Mouse (Mus musculus) neutrophil, adult 5-6 weeks (primary cell): ENCODE measurements around the gene Gm13101. TPM values are rescaled to one million over a fixed set of nuclear protein-coding genes. Genes with fewer than 3 reads are reported as not detected.
"Not testable (repeated sequence)": the region's sequence is repeated elsewhere in the genome, so short reads cannot be mapped to it uniquely, and the experiment has no call there.

Experiments
- ATAC-seq: fragments of 151-379, 151-347 bp; 2 replicates; pipeline ENCODE4 v1.8.0; 2017; ENCODE audit warnings: mild to moderate bottlenecking, moderate TSS enrichment; ENCODE audit not compliant: insufficient number of reproducible peaks, poor library complexity, low FRiP score, severe bottlenecking; ENCODE audit errors: extremely low read depth
- total RNA-seq: library from RNA; stranded (forward); fragments of 200-1000 nt; gene quantifications from 2 replicates; pipeline ENCODE4 v1.2.3, GENCODE M21; 2017

The Gm13101 gene
- not detected in 2 replicates for total RNA-seq

DNA sequence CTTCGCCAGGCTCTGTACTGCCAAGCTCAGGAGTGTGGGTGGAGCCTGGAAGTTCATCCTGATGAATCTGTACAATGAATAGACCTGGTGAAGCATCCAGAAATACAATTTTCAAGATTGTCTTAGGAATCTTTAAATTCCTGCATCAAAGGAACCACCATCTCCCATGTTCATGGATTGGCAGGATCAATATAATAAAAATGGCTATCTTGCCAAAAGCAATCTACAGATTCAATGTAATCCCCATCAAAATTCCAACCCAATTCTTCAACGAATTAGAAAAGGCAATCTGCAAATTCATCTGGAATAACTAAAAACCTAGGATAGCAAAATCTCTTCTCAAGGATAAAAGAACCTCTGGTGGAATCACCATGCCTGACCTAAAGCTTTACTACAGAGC lies at the start of gene Gm13101:
Gene Gm13101 (minus strand): TSS at position 101 of the 400 bp plus-strand sequence.
- not testable (repeated sequence) for ATAC-seq

DNA sequence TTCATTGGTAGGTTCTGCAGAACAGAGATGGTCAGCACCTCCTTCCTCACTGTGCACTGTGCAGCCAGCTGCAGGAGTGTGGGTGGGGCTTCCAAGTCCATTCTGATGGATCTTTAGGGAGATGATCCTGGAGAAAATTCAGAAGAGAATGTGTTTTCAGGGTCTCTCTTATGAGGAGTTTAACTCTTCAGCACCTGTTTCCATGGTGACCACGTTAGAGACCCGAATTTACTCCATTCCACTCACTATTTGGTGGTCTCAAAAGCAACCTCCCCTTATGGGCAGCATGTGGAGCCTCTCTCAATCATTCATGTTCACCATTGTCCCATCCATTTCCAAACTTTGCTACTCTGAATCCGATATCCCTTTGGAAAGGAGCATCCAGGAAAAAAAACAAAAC lies 27.5 kb upstream of the Gm13101 start, which contains the start of gene Pramef17:
Gene Pramef17 (minus strand): TSS at position 101 of the 400 bp plus-strand sequence.
- not testable (repeated sequence) for ATAC-seq

- ATAC-seq: not testable (repeated sequence)
Measured at GRCm38 (mm10) chr4:143988126-143988525, 21.4 kb upstream of the Gm13101 start.

GRCm38 (mm10) chr4:143987475-143987941 lies 20.8 kb upstream of the Gm13101 start:
- ATAC-seq: not testable (repeated sequence)

DNA sequence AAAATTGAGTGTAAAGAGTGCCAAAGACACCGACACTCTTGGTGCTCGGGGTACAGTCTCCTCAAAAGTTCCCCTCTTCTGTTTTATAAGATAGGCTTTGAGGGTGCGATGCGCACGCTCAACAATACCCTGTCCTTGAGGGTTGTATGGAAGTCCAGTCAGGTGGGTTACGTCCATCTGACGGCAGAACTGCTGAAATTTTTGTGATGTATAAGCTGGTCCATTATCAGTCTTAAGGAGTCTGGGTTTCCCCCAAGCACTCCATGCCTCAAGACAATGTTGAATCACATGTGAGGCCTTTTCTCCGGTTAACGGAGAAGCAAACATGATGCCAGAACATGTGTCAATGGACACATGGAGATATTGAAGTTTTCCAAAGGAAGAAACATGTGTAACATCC lies 19.0 kb upstream of the Gm13101 start:
- ATAC-seq: not testable (repeated sequence)

DNA sequence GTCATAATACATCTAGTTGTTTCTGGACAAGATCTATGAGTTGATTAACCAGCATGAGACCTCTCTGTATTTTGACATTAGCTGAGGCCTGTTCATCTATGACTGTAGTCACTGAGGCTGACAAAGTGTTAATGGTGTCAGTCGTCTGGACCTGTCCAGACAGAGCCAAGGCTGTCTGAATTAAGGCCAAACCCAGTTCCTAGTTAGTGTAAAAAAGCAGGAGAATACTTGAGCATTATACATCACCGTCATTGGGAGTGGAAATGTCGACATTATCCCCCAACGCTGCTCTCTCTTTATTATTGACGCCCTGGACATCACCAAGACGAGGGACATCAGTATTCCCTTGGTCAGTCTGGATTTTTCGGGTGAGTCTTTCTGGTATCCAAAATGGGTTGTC lies 18.4 kb upstream of the Gm13101 start:
- ATAC-seq: not testable (repeated sequence)

DNA sequence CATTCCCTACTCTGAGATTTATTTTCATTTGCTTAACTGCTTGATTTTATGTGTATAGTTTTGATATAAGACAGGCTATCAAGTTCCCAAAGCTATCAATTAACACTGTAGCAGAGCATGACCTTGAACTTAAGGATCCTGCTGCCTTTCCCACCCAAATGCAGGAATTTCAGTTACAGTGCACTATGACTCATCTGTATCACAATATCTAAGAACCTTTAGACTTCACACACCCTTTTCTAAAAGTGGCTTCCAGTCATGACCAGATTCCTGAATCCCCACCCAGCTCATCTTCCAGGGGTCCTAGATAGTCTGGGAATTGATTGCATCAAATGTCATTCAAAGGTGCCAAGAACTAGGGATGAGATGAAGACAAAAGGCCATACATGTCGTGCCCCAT lies 16.7 kb upstream of the Gm13101 start:
- ATAC-seq: not testable (repeated sequence)

GRCm38 (mm10) chr4:143950916-143951315 lies 15.8 kb downstream of the Gm13101 start, which contains the start of gene Pramef25:
Gene Pramef25 (minus strand): TSS chr4:143951016.
- ATAC-seq: not testable (repeated sequence)

Other genes with a start within 250 kb of the Gm13101 start
- not detected in 2 replicates for gene Gm13078, start 247.5 kb downstream of the Gm13101 start, total RNA-seq
- gene Gm13023, start 177.6 kb downstream of the Gm13101 start, total RNA-seq: not detected in 2 replicates
- not detected in 2 replicates for gene Gm13084, start 150.9 kb downstream of the Gm13101 start, total RNA-seq
- not detected in 2 replicates for gene Gm13103, start 120.5 kb downstream of the Gm13101 start, total RNA-seq
- gene Pramef6, start 66.6 kb downstream of the Gm13101 start, total RNA-seq: not detected in 2 replicates
- not detected in 2 replicates for gene Pramef25, start 15.9 kb downstream of the Gm13101 start, total RNA-seq
- gene Pramef17, start 27.4 kb upstream of the Gm13101 start, total RNA-seq: not detected in 2 replicates
- not detected in 2 replicates for gene Pramel4, start 92.2 kb upstream of the Gm13101 start, total RNA-seq
- gene Gm13102, start 139.5 kb upstream of the Gm13101 start, total RNA-seq: not detected in 2 replicates
- gene Oog3, start 195.7 kb upstream of the Gm13101 start, total RNA-seq: not detected in 2 replicates
- not detected in 2 replicates for gene Oog2, start 223.8 kb upstream of the Gm13101 start, total RNA-seq
- not detected in 2 replicates for gene C87977, start 246.4 kb upstream of the Gm13101 start, total RNA-seq